Mouse (Mus musculus) naive thymus-derived CD4-positive, alpha-beta T cell, adult 2 months (primary cell): ENCODE measurements around the gene Mmp14.
A peak's percentile ranks its signal among the peaks of the same experiment; 100 is the strongest.

Source experiments
- DNase-seq: peaks from one replicate; pipeline ENCODE4 v3.0.0-alpha.2; 2011; ENCODE audit warnings: low read depth

Gene Mmp14

GRCm38 (mm10) chr14:54431334-54432077 is at the start of gene Mmp14:
Mmp14 (plus strand) TSS chr14:54431612.
- DNase-seq: peak; percentile 39

- DNase-seq: no peak
These were observed 49.6 kb upstream of the Mmp14 start for GRCm38 (mm10) chr14:54381816-54382215.

DNA sequence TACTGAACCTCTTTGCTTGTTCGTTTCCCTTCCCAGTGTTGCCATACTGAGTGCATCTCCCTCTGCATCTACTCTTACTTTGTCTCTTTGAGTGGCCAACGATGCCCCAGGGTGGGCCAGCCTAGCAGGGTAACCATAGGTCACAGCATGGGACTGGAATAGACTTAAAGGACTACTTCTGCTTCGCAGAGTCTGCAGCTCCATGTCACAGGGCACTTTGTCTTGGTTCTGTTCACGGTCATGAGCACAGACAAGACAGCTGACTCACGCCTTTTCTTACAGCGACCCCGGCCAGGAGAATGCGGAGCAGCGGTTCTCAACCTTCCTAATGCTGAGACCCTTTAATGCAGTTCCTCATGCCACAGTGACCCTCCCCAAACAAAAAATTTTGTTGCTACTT is 48.8 kb upstream of the Mmp14 start:
- DNase-seq: no peak

- no peak for DNase-seq
These were observed 48.0 kb upstream of the Mmp14 start for GRCm38 (mm10) chr14:54383355-54383771.

GRCm38 (mm10) chr14:54384396-54384795 is 47.0 kb upstream of the Mmp14 start:
- DNase-seq: no peak

DNA sequence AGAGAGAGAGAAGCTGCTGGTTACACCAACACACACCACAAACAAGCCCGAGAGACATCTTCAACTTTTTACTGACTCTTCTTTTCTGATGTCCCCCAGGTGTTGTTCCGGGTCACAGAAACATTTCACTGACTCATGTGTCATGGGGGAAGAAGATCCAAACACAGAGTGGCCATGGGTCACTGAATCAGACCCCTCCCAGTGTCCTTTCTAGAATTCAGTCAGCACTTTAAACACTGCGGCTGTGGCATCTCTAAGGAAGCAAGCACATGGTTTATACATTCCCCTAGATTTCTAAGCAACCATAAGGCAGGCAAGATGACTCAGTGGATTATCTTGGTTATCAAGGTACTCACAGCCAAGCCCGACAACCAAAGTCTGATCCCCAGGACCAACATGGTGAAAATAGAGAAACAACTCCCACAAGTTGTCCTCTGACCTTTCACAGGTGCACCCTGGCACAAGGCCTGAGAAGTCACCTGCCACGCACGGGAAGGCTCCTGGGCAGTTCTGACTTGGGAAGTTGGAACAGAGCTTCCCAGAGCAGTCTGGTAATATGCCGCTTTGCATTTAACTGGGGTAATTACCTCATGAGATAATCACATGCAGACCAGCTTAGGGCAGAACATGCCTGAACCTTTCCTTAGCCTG is 45.3 kb upstream of the Mmp14 start:
- no peak for DNase-seq

DNA sequence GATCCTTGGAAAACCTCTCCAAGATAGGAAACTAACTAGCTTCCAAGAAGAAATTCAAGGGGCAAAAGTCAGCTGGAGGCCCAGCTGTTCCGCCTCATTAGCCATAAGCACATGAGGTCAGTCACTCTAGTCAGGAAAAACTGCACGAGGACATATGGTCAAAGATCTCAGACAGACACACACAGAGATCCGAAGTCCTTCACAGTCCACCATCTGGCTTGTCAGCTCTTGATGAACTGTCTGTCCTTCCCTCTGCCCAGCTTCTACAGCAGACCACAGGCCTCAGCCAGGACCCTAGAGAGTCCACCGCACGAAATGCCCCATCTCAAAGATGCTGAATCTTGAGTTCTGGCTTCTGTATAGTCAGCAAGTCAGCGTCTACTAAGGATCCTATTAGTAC is 43.9 kb upstream of the Mmp14 start:
- no peak for DNase-seq

DNA sequence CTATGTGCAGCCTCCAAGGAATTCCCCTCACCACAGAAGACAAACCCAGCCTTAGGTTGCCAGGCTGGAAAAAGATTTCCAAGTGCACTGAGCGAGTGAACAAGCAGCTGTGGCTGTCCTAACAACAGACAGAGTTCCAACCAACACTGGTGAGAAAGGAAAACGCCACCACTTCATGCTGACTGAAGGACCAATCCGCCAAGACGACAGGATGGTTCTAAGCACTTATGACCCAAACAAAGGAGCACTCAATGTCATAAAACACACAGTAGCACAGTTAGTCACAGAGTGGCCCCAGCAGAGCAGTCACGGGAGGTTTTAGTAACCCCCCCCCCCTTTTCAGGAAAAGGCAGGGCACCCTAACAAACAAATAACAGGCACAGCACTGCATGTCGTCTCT is 40.6 kb upstream of the Mmp14 start:
- DNase-seq: no peak

- no peak for DNase-seq
These were observed 37.6 kb upstream of the Mmp14 start for GRCm38 (mm10) chr14:54393794-54394193.

DNA sequence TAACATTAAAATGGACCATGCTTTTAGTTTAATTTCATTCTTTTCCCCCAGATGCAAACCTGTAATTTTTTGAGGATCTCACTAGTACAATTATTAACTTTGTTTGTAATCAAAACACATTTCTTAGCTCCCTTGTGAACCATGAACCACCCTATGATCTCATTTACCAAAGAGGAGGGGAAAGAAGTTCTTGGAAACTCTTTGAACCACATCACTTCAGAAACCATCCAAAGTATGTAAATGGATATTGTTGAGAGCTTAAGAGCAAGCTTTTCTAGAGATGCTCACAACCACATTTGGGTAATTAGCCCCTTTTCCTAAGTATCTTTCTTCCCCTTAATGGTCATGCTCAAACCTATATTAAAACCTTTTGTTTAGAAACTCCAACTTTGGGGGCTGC is 37.1 kb upstream of the Mmp14 start:
- DNase-seq: no peak

DNA sequence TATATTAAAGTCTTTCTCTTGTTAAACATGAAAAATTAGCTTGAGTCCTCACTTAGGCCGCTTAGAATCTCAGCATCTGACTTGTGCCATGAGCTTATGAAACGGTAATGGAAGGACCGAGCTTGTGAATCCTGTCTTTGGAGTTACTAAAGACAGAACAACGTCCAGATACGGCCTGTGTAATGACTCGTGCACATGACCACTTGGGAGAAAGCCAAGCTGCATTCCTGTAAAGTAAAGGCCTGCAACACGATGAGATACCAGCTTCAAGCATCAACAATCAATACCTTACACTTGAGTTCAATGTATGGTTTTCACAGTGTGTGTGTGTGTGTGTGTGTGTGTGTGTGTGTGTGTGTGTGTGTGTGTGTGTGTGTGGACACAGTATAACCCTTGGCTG is 34.7 kb upstream of the Mmp14 start:
- DNase-seq: no peak

GRCm38 (mm10) chr14:54397872-54398527 is 33.4 kb upstream of the Mmp14 start:
- no peak for DNase-seq

DNA sequence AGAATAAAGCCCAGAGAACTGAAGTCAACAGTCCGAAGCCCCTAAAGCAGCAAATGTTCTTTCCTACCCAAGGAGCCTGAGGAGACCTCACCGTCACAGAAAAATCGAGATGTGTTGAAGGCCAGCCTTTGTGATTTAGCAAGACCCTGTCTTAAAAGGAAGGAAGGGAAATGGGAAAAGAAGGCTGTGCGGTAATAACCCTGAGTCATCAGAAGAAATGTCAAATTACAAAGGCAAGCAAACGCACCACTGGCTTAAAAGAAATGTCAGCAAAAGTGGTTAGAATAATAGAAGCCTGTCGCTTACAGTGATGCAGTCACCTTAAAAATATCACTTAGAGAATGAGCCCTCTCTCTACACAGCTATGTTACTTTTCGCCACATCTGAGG is 32.9 kb upstream of the Mmp14 start:
- no peak for DNase-seq

DNA sequence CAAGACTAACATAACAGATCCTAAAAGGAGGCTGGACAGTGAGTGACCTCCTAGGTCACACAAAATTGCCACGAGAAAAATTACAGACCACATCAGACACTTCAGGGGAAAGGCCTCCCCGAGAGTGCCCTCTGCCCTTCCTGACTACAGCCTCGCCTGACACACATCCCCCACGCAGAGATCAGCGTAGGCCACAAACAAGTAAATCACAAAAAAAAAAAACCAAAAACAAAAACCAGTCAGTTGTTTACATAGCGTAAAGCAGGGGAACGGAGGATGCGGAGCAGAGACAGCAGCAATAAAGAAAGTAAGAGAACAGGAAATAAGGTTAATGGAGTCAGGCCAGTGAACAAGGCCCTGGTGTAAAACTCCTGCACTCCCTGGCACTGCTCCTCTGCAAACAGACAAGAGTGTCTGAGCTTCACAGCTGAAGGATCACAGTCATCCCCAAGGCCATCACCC is 32.5 kb upstream of the Mmp14 start:
- DNase-seq: no peak

- no peak for DNase-seq
These were observed 29.7 kb upstream of the Mmp14 start for GRCm38 (mm10) chr14:54401723-54402122.

DNA sequence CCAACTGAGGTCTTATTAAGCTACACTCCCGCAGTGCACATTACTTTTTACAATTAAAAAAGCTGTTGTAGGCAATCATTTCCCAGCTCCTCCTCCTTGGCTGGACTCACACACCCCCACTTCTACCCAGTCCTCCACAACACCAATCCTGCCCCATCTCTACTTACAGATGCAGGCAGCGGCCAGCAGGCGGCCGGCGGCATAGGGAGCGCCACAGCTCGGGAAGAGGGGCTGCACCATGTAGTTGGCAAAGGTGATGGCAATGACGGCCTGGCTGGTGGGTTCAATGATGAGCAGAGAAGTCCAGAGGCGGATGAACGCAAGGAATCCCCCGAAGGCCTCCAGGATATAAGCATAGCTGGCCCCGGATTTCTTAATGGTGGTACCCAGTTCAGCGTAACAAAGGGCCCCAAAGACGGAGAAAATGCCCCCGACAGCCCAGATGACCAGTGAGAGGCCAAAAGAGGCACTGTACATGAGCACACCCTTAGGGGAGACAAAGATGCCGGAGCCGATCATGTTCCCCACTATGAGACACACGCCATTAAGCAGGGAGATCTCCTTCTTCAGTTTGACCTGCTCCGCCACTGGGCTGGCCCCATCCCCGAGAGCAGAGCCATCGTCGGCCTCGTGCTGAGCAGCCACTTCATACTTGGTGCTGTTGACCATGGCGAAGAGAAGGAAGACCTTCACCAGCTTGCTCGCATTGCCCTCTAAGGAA is 22.9 kb upstream of the Mmp14 start:
- DNase-seq: no peak

DNA sequence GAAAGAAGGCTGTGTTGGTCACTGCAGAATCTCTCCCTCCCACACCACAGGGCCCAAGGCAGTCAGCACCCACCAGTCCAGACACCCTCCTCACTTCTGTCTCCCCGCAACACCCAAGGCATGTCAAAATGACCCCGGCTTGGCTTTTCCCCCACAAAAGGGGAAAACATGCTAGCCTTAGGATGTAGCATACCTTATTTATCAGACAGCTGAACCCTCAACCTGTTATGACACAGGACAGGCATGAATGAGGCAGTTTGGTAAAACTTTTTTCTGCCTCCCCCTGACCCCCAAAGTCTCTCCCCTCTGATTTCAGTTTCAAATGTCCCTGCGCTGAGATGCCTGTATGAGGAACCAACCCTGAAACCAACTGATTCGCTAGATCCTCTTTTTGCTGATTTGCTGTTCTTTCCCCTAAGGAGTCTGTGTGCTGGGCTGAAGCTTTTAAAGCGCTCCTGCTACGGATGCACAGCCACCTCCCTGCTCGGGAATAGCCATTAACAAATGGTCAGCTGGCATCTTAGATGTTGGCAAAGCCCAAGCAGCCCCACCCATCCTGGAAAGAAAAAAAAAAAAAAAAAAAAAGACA is 22.3 kb upstream of the Mmp14 start:
- no peak for DNase-seq

GRCm38 (mm10) chr14:54409980-54410810 is 21.2 kb upstream of the Mmp14 start:
- no peak for DNase-seq

DNA sequence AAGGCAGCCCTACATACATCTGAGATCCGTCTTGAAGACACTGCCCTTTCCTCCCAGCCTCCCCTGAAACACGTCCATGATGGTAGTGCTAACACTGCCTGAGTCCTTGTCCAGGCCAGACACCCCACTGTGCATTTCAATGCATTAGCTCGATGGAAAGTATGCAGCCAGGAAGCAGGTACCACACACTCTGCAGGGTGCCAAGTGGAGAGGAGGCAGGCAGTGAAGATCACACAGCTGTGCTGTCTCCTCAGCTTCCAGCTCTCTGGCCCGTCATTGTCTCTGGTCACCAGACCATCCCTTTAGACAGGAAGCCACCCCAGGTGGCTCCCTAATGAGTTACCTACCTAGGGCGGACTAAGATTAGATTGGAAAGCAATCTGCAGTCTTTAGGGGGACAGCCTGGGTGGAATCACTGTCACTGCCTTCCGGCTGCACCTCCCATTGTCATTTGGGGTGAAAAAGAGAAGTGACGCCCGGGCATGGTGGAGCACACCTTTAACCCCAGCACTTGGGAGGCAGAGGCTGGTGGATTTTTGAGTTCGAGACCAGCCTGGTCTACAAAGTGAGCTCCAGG is 19.3 kb upstream of the Mmp14 start:
- no peak for DNase-seq

- peak; percentile 65 for DNase-seq
These were observed 18.7 kb upstream of the Mmp14 start for GRCm38 (mm10) chr14:54412629-54413170.
